In the genomic region with DNA sequence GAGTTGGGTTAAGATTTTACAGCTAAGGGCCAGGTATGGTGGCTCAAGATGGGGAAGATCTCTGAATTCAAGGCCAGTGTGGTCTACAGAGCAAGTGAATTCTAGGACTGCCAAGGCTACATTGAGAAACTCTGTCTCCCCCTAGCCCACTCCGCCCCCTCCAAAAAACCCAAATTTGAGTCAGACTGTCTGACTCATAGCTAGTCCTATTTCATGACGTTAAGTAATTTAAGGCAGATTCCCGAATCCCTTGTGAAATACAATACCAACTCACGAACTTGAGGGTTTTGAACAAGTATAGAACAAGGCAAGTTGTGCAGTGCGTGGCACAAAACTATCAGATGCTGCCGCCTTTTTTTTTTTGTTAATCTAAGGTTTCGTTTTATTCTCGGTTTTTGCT, we compare ENCODE assay signal across 8 mouse cellular contexts. TPM values are rescaled to one million over a fixed set of nuclear protein-coding genes. Genes with fewer than 3 reads are reported as not detected.
DNase-seq lines count a peak whose midpoint lies in the region; ATAC-seq lines count a peak whose summit lies in the region.

No protein-coding gene starts in this region.

- peak; percentile 60 for DNase-seq in 3T3-L1 (ENCODE audit: low read depth, low spot score)
- DNase-seq in liver, embryonic 13.5 days: no peak
- DNase-seq in retina, embryonic 14.5 days (ENCODE audit: low spot score): no peak
- no peak for DNase-seq in spleen, postnatal 4 days (ENCODE audit: low spot score in 2 of 2)
- DNase-seq in layer of hippocampus, postnatal 36 days: no peak

- H3K4me2 ChIP-seq in forebrain, embryonic 12.5 days: peak overlapping the region; percentile 98
- peak overlapping the region; percentile 86 for H3K4me2 ChIP-seq in liver, embryonic 13.5 days

- H3K4me1 ChIP-seq in erythroblast, embryonic 14.5 days (ENCODE audit: control insufficient read depth): peaks cover 46% of the 10 kb centered on the region
- peaks cover 15% of the 10 kb centered on the region for H3K4me1 ChIP-seq in forebrain, embryonic 12.5 days
- H3K4me1 ChIP-seq in liver, embryonic 13.5 days (replicated peaks): peaks cover 56% of the 10 kb centered on the region

- peak overlapping the region; percentile 74; the same call in 1 of the 2 replicates for H3K9ac ChIP-seq in forebrain, embryonic 12.5 days
- peak overlapping the region; percentile 88 for H3K9ac ChIP-seq in liver, embryonic 13.5 days

- H3K4me3 ChIP-seq in erythroblast, embryonic 14.5 days (replicated peaks): peak overlapping the region; percentile 88
- H3K4me3 ChIP-seq in forebrain, embryonic 12.5 days (replicated peaks): peak overlapping the region; percentile 78
- H3K4me3 ChIP-seq in liver, embryonic 13.5 days (replicated peaks): peak overlapping the region; percentile 91

- H3K36me3 ChIP-seq in erythroblast, embryonic 14.5 days (ENCODE audit: control insufficient read depth): peaks cover 26% of the 10 kb centered on the region
- peaks cover 6% of the 10 kb centered on the region for H3K36me3 ChIP-seq in forebrain, embryonic 12.5 days (replicated peaks)
- peaks cover 21% of the 10 kb centered on the region for H3K36me3 ChIP-seq in liver, embryonic 13.5 days

- peaks cover 1% of the 10 kb centered on the region; the same call in 1 of the 2 replicates for H3K27me3 ChIP-seq in erythroblast, embryonic 14.5 days (ENCODE audit: control insufficient read depth)
- 0 out of 2 replicates have a peak, but pooled peaks cover 11% of the 10 kb centered on the region for H3K27me3 ChIP-seq in forebrain, embryonic 12.5 days
- H3K27me3 ChIP-seq in liver, embryonic 13.5 days: no peaks in the 10 kb centered on the region

- no peak for ATAC-seq in erythroblast, adult 5-6 weeks (replicated peaks; ENCODE audit: low FRiP score, poor library complexity, severe bottlenecking)
- ATAC-seq in forebrain, embryonic 12.5 days (ENCODE audit: low FRiP score): no peak
- no peak for ATAC-seq in liver, embryonic 13.5 days (ENCODE audit: low read depth)

- no peak overlapping the region for H3K27ac ChIP-seq in forebrain, embryonic 12.5 days
- H3K27ac ChIP-seq in liver, embryonic 13.5 days: peak overlapping the region; percentile 67

- no peaks in the 10 kb centered on the region for H3K9me3 ChIP-seq in erythroblast, embryonic 14.5 days (ENCODE audit: control insufficient read depth, low read length)
- no peaks in the 10 kb centered on the region for H3K9me3 ChIP-seq in forebrain, embryonic 12.5 days
- H3K9me3 ChIP-seq in liver, embryonic 13.5 days (replicated peaks): no peaks in the 10 kb centered on the region

- 47% methylated on average over 8 of the region's 8 CpGs for WGBS in forebrain, embryonic 12.5 days
- 33% methylated on average over 8 of the region's 8 CpGs for WGBS in liver, embryonic 13.5 days (ENCODE audit: insufficient replicate concordance)

RNA-seq across cellular contexts. Expression of gene Snf8, which starts 0.6 kb away (rescaled TPM):
- 17.0 and 17.7 TPM in 2 replicates for polyA plus RNA-seq in erythroblast, embryonic 14.5 days (2012)
- 25.7 and 27.9 TPM in 2 replicates for total RNA-seq in erythroblast, adult 5-6 weeks (2015; ENCODE audit: low replicate concordance)
- 11.3 and 37.1 TPM in 2 replicates for total RNA-seq in erythroblast, adult 5-6 weeks (2017; ENCODE audit: low replicate concordance)
- 107 and 109 TPM in 2 replicates for polyA plus RNA-seq in forebrain, embryonic 12.5 days (2016; fragmentation: Nextera tagmentation; extraction: Ambion mirVana)
- polyA plus RNA-seq in liver, embryonic 13.5 days (2015; fragmentation: Nextera tagmentation; extraction: Ambion mirVana): 87.0 and 88.9 TPM in 2 replicates
- total RNA-seq in layer of hippocampus, postnatal 36 days (2021): 100 to 1,000 TPM; 101 to 107 TPM

RNA-seq across cellular contexts. Expression of gene Gip, which starts 9.8 kb away (rescaled TPM):
- polyA plus RNA-seq in erythroblast, embryonic 14.5 days (2012): not detected in 2 replicates
- total RNA-seq in erythroblast, adult 5-6 weeks (2015; ENCODE audit: low replicate concordance): not detected in 2 replicates
- not detected in 2 replicates for total RNA-seq in erythroblast, adult 5-6 weeks (2017; ENCODE audit: low replicate concordance)
- polyA plus RNA-seq in forebrain, embryonic 12.5 days (2016; fragmentation: Nextera tagmentation; extraction: Ambion mirVana): not detected in 2 replicates
- polyA plus RNA-seq in liver, embryonic 13.5 days (2015; fragmentation: Nextera tagmentation; extraction: Ambion mirVana): not detected in 2 replicates
- not detected for total RNA-seq in layer of hippocampus, postnatal 36 days (2021)

RNA-seq across cellular contexts. Expression of gene Igf2bp1, which starts 28.4 kb away (rescaled TPM):
- 1.0 and 1.8 TPM in 2 replicates for polyA plus RNA-seq in erythroblast, embryonic 14.5 days (2012)
- total RNA-seq in erythroblast, adult 5-6 weeks (2015; ENCODE audit: low replicate concordance): not detected in 2 replicates
- not detected in 2 replicates for total RNA-seq in erythroblast, adult 5-6 weeks (2017; ENCODE audit: low replicate concordance)
- polyA plus RNA-seq in forebrain, embryonic 12.5 days (2016; fragmentation: Nextera tagmentation; extraction: Ambion mirVana): 97.9 and 103 TPM in 2 replicates
- polyA plus RNA-seq in liver, embryonic 13.5 days (2015; fragmentation: Nextera tagmentation; extraction: Ambion mirVana): 20.8 and 23.9 TPM in 2 replicates
- not detected for total RNA-seq in layer of hippocampus, postnatal 36 days (2021)

RNA-seq across cellular contexts. Expression of gene Ube2z, which starts 31.1 kb away (rescaled TPM):
- 1.1 and 1.5 TPM in 2 replicates for polyA plus RNA-seq in erythroblast, embryonic 14.5 days (2012)
- total RNA-seq in erythroblast, adult 5-6 weeks (2015; ENCODE audit: low replicate concordance): 7.1 TPM in 2 replicates
- total RNA-seq in erythroblast, adult 5-6 weeks (2017; ENCODE audit: low replicate concordance): 9.2 and 10.3 TPM in 2 replicates
- polyA plus RNA-seq in forebrain, embryonic 12.5 days (2016; fragmentation: Nextera tagmentation; extraction: Ambion mirVana): 30.4 and 33.8 TPM in 2 replicates
- polyA plus RNA-seq in liver, embryonic 13.5 days (2015; fragmentation: Nextera tagmentation; extraction: Ambion mirVana): 13.7 and 15.2 TPM in 2 replicates
- 10 to 100 TPM; 53.8 to 54.6 TPM for total RNA-seq in layer of hippocampus, postnatal 36 days (2021)

RNA-seq across cellular contexts. Expression of gene Atp5g1, which starts 41.4 kb away (rescaled TPM):
- polyA plus RNA-seq in erythroblast, embryonic 14.5 days (2012): 12.4 and 31.7 TPM in 2 replicates
- 127 and 128 TPM in 2 replicates for total RNA-seq in erythroblast, adult 5-6 weeks (2015; ENCODE audit: low replicate concordance)
- total RNA-seq in erythroblast, adult 5-6 weeks (2017; ENCODE audit: low replicate concordance): 4.8 and 21.7 TPM in 2 replicates
- 379 and 385 TPM in 2 replicates for polyA plus RNA-seq in forebrain, embryonic 12.5 days (2016; fragmentation: Nextera tagmentation; extraction: Ambion mirVana)
- polyA plus RNA-seq in liver, embryonic 13.5 days (2015; fragmentation: Nextera tagmentation; extraction: Ambion mirVana): 578 and 628 TPM in 2 replicates
- 100 to 1,000 TPM; 385 to 449 TPM for total RNA-seq in layer of hippocampus, postnatal 36 days (2021)
